Mouse (Mus musculus): ENCODE data around the gene Man1a. TPM values are rescaled to one million over a fixed set of nuclear protein-coding genes. Genes with fewer than 3 reads are reported as not detected.

Gene Man1a
- polyA plus RNA-seq, 1 experiment from 2014 or later, result 11.2 TPM

- Histone ChIP-seq H3K4me3 (no peak overlapping the region), H3K9me3 (no peaks in the 10 kb centered on the region), H3K27me3 (ENCODE audit: insufficient read depth, poor library complexity, severe bottlenecking) (no peaks in the 10 kb centered on the region), H3K36me3 (peaks cover 7% of the 10 kb centered on the region; the same call in 1 of the 2 replicates), H3K27ac (peak overlapping the region; percentile 56; the same call in 1 of the 2 replicates), H3K4me1 (peaks cover 22% of the 10 kb centered on the region; the same call in 1 of the 2 replicates)
- peak; percentile 88 for DNase-seq (ENCODE audit: low spot score)
- 4% methylated on average over 3 of the region's 3 CpGs for WGBS
Observed at GRCm38 (mm10) chr10:54059092-54059496, 17.3 kb downstream of the Man1a start.

DNA sequence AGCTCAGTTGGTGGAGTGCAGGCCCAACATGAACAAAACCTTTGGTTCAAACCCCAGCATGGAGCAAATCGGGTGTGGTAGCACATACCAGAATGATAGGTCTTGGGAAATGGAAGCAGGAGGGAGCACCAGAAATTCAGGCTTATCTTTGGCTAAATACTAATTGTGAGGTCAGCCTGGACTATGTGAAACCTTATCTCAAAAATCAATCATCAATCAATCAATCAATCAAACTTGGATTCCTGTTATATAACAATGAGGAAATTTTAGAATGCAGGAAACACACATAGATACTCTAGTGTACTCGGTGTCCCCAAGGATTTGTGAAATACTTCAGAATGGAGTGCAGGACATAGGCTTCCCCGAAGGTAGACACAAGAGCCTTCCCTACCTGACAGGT lies 17.8 kb downstream of the Man1a start:
- Histone ChIP-seq H3K4me3 (no peak overlapping the region), H3K27me3 (ENCODE audit: insufficient read depth, poor library complexity, severe bottlenecking) (no peaks in the 10 kb centered on the region), H3K36me3 (peaks cover 7% of the 10 kb centered on the region; the same call in 1 of the 2 replicates), H3K27ac (peak overlapping the region; percentile 64), H3K9me3 (no peaks in the 10 kb centered on the region), H3K4me1 (peaks cover 22% of the 10 kb centered on the region; the same call in 1 of the 2 replicates)
- 45% methylated on average over 3 of the region's 3 CpGs for WGBS
- DNase-seq (ENCODE audit: low spot score), result no peak

DNA sequence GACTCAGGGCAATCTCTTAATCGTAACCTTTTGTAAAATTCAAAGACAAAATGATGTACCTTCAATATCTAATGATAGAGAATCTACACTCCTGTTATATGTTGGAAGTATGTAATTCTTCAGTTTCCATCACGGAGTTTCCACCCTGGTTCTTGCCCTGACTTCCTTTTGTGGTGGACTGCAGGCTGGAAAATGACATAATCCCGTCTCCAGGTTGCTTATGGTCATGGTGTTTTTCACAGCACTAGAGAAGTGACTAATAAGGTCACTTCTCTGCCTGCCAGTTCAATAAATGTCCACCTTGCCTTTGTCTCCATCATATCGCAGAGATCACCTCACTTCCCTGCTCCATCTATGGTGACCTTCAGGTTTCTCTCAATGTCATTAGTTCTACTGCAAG lies 22.2 kb downstream of the Man1a start:
- Histone ChIP-seq H3K27me3 (ENCODE audit: insufficient read depth, poor library complexity, severe bottlenecking) (no peaks in the 10 kb centered on the region), H3K4me1 (peaks cover 14% of the 10 kb centered on the region; the same call in 1 of the 2 replicates), H3K9me3 (no peaks in the 10 kb centered on the region), H3K27ac (no peak overlapping the region), H3K4me3 (no peak overlapping the region), H3K36me3 (no peaks in the 10 kb centered on the region)
- no peak for DNase-seq (ENCODE audit: low spot score)
- WGBS, result 87% methylated on average over 4 of the region's 4 CpGs

DNA sequence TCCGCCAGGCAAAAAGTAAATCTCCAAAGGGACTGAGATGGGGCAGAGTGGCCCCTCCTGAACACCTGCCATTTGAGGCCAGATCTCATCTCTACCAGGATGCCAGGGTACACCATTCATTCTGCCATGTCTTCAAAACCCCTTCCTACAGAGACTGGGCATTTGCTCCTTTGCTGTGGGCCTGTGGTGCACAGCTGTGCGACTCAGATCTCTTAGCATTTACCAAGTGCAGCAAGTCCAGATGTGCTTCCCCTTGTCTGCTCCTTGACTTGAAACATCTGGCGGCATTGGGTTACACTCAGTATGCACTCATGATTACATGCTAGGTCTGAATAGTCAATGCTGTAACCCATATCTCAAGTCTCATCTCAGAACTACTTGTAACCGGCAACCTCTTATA lies 28.5 kb downstream of the Man1a start:
- no peaks in the 10 kb centered on the region for H3K36me3 ChIP-seq
- H3K9me3 ChIP-seq, result no peaks in the 10 kb centered on the region
- no peak overlapping the region for H3K4me3 ChIP-seq
- H3K27ac ChIP-seq, result no peak overlapping the region
- H3K4me1 ChIP-seq, result 0 out of 2 replicates have a peak, but pooled peaks cover 5% of the 10 kb centered on the region
- no peak for DNase-seq (ENCODE audit: low spot score)
- 88% methylated on average over 4 of the region's 4 CpGs for WGBS
- no peaks in the 10 kb centered on the region for H3K27me3 ChIP-seq (ENCODE audit: insufficient read depth, poor library complexity, severe bottlenecking)

- no peak for DNase-seq (ENCODE audit: low spot score)
- H3K27me3 ChIP-seq (ENCODE audit: insufficient read depth, poor library complexity, severe bottlenecking), result no peaks in the 10 kb centered on the region
- 41% methylated on average over 3 of the region's 3 CpGs for WGBS
- no peak overlapping the region for H3K4me3 ChIP-seq
- H3K36me3 ChIP-seq, result no peaks in the 10 kb centered on the region
- no peaks in the 10 kb centered on the region for H3K9me3 ChIP-seq
- H3K4me1 ChIP-seq, result peaks cover 27% of the 10 kb centered on the region
- H3K27ac ChIP-seq, result no peak overlapping the region
Observed at GRCm38 (mm10) chr10:54043358-54043757, 33.1 kb downstream of the Man1a start.

DNA sequence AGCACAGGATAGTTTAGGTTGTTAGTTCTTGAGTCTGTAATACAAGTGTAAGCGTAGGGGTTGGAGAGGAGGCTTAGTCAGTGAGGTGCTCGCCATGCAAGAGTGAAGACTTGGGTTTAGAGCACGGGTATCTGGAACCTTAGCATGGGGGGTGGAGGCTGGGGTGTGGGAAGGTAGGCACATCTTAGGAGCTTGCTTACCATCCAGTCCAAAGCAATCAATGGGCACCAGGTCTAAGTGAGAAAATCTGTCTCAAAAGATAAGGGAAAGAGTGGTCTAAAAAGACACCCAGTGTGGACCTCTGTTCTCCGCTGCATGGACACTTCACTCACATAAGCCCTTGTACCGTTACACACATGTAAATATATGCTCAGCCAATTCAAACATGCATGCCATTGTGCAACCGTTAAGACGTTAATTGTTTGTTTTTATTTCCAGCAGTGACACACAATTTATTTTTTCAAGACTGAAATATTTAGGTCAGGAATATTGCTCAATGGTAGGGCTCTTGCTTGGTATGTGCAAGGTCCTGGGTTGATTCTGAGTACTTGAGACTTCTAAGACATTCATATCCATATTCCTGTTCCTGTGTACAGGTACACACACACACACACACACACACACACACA lies 34.1 kb downstream of the Man1a start:
- Histone ChIP-seq H3K4me3 (no peak overlapping the region), H3K36me3 (no peaks in the 10 kb centered on the region), H3K9me3 (no peaks in the 10 kb centered on the region), H3K27ac (no peak overlapping the region), H3K4me1 (peaks cover 36% of the 10 kb centered on the region), H3K27me3 (ENCODE audit: insufficient read depth, poor library complexity, severe bottlenecking) (no peaks in the 10 kb centered on the region)
- 89% methylated on average over 7 of the region's 7 CpGs for WGBS
- no peak for DNase-seq (ENCODE audit: low spot score)

DNA sequence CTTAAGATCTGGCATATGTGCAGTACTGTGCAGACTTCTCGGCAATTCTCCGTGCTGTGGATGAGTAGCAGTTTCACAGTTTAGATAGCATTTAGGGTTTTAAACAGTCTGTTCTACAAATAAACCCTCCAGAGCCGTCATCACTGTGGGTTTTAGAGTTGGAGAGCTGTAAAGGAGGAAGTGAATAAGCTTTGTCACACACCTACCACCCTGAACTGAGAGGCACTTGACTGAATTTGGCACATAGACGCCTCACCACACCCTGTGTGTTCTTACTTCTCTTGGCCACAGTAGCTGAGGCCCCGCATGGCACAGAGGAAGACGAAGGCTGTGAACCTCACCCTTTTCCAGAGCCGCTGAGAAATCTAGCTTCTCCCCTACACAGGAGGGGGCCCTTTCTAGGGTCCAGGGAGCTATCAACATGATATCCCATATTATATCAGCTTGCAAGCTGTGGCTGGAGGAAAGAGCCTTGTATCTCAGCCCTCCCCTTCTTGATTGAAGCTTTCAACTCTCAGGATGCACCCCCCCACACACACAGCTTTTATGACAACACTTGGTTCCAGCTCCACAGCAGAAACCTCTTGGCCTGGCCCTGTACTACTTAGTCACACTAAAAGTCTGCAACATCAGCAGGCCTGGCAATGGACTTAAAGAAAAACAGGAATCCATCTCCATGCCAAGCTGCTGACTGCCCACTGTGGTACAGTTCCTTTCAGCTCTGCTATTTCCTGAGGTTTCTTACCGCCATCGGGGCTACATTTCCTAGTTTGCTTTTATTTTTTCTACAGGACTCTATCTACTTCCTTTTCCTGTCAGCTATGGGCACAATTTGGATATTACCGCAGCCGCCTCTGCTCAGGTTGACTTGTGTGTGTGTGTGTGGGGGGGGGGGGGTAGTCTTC lies 35.9 kb downstream of the Man1a start:
- Histone ChIP-seq H3K36me3 (no peaks in the 10 kb centered on the region), H3K9me3 (no peaks in the 10 kb centered on the region), H3K27ac (peak overlapping the region; percentile 87), H3K27me3 (ENCODE audit: insufficient read depth, poor library complexity, severe bottlenecking) (no peaks in the 10 kb centered on the region), H3K4me1 (peaks cover 43% of the 10 kb centered on the region), H3K4me3 (no peak overlapping the region)
- DNase-seq (ENCODE audit: low spot score), result no peak
- 41% methylated on average over 11 of the region's 11 CpGs for WGBS

- peak overlapping the region; percentile 87 for H3K27ac ChIP-seq
- H3K4me3 ChIP-seq, result no peak overlapping the region
- H3K4me1 ChIP-seq, result peaks cover 43% of the 10 kb centered on the region
- no peak for DNase-seq (ENCODE audit: low spot score)
- no peaks in the 10 kb centered on the region for H3K27me3 ChIP-seq (ENCODE audit: insufficient read depth, poor library complexity, severe bottlenecking)
- no peaks in the 10 kb centered on the region for H3K36me3 ChIP-seq
- 80% methylated on average over 4 of the region's 4 CpGs for WGBS
- H3K9me3 ChIP-seq, result no peaks in the 10 kb centered on the region
Observed at GRCm38 (mm10) chr10:54039754-54040153, 36.7 kb downstream of the Man1a start.

- DNase-seq (ENCODE audit: low spot score), result peak; percentile 85
- peaks cover 43% of the 10 kb centered on the region for H3K4me1 ChIP-seq
- WGBS, result 11% methylated on average over 10 of the region's 10 CpGs
- H3K9me3 ChIP-seq, result no peaks in the 10 kb centered on the region
- H3K27ac ChIP-seq, result peak overlapping the region; percentile 87
- peak overlapping the region; percentile 27; the same call in 1 of the 2 replicates for H3K4me3 ChIP-seq
- no peaks in the 10 kb centered on the region for H3K27me3 ChIP-seq (ENCODE audit: insufficient read depth, poor library complexity, severe bottlenecking)
- no peaks in the 10 kb centered on the region for H3K36me3 ChIP-seq
Observed at GRCm38 (mm10) chr10:54038734-54039133, 37.7 kb downstream of the Man1a start.

- DNase-seq (ENCODE audit: low spot score), result no peak
- whole genome bisulfite sequencing, result 14% methylated on average over 5 of the region's 5 CpGs
- H3K4me3 ChIP-seq, result 0 out of 2 replicates have a peak overlapping the region, but pooled peaks have one; percentile 15
Observed at GRCm38 (mm10) chr10:54038180-54038579, 38.2 kb downstream of the Man1a start.

DNA sequence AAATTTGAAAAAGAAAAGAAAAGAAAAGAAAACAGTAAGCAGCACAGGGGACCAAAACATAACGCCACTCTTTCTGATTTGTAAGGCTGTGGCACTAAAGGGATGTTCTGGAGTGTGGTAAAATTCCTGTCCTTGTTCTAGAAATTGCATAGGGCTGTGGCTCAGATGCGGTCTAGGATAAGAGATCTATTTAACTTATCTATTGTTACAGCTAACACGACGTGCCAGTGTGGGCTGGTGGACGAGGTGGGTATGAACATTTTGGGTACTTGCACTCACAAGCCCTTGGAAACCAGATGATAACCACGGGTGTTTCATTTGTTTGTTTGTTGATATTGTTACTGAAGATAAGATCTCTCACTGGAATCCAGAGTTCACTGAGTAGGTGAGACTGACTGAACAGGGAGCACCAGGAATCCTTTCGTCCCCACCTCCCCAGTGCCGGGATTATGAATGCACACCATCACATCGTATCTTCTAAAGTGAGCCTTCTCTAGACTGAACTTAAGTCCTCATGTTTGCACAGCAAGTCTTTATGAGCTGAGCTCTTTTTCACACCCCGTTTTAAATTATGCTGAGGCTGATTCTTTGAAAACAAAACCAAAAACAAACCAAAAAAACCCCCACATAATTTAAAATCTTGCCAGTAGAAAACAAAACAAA lies 38.9 kb downstream of the Man1a start:
- H3K4me3 ChIP-seq, result no peak overlapping the region
- H3K9me3 ChIP-seq, result no peaks in the 10 kb centered on the region
- WGBS, result 51% methylated on average over 10 of the region's 10 CpGs
- no peaks in the 10 kb centered on the region for H3K36me3 ChIP-seq
- no peak for DNase-seq (ENCODE audit: low spot score)
- no peaks in the 10 kb centered on the region for H3K27me3 ChIP-seq (ENCODE audit: insufficient read depth, poor library complexity, severe bottlenecking)
- peaks cover 46% of the 10 kb centered on the region for H3K4me1 ChIP-seq
- peak overlapping the region; percentile 56; the same call in 1 of the 2 replicates for H3K27ac ChIP-seq

More at GRCm38 (mm10) chr10:54038180-54038579, 38.2 kb downstream of the Man1a start:
- Histone ChIP-seq H3K27ac (peak overlapping the region; percentile 87), H3K4me1 (peaks cover 43% of the 10 kb centered on the region), H3K27me3 (ENCODE audit: insufficient read depth, poor library complexity, severe bottlenecking) (no peaks in the 10 kb centered on the region), H3K36me3 (no peaks in the 10 kb centered on the region), H3K9me3 (no peaks in the 10 kb centered on the region)

DNA sequence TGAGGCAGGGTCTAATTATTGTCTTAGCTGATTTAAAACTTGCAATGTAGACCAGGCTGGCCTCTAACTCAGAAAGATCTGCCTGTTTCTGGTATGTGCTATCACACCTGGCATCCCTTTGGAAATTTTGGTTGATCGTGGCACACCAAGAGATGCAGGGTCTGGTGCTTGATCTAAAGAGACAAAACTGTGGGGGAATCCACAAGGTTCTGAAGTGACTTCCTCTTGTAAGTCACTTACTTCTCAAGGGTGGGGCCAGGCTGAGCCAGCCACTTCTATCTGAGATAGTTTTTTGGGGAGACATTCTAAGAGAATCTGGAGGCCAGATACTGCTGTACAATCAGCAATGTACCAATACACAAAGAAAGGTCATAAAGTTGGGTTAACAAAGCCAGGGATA lies 40.8 kb downstream of the Man1a start:
- DNase-seq (ENCODE audit: low spot score), result no peak
- Histone ChIP-seq H3K27ac (no peak overlapping the region), H3K4me1 (peaks cover 46% of the 10 kb centered on the region), H3K9me3 (no peaks in the 10 kb centered on the region), H3K4me3 (no peak overlapping the region), H3K36me3 (no peaks in the 10 kb centered on the region), H3K27me3 (ENCODE audit: insufficient read depth, poor library complexity, severe bottlenecking) (no peaks in the 10 kb centered on the region)
- WGBS, result 75% methylated on average over 1 of the region's 1 CpGs
